Mouse (Mus musculus) liver (tissue): ENCODE data around the gene Tmem19.
"Not testable (repeated sequence)": the region's sequence is repeated elsewhere in the genome, so short reads cannot be mapped to it uniquely, and the experiment has no call there.

Experiments
- DNase-seq: peaks from one replicate; pipeline ENCODE4 v3.0.0-alpha.2; 2020; ENCODE audit warnings: mixed read lengths

The Tmem19 gene

DNA sequence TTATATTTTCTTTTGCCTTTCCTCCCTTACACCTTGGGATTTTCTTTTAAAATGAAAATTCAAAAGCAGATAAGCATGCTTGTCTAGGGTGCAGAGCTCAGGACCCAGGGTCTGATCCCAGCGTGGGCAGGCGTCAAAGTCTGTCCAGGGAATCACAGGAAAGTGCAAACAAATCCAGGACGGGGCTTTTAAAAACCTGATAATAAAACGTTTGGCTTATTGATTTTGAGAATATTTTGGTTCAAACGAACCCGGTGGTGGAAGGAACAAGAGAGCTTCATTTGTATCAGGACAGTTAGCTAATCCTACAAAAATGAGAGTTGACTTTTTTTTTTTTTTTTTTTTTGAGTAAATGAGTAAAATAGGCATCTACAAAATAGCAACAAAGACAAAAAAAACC, 14.2 kb downstream of the Tmem19 start:
- DNase-seq = no peak

DNA sequence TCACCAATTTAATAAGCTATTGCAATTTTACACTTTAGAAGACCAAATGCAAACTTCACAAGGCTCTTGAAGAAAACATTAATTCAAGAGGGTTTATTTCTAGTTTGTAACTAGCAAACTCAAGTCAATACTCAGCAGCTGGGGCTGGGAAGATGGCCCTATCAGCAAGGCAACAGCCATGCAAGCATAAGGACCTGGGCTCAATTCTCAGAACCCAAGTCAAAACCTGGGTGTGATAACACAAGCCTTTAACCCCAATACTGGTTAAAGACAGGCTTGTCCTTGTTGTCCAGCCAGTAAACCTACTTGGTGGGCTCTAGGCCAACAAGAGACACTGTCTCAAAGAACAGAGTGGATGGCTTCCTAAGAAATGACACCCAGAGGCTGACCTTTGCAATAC, 15.9 kb downstream of the Tmem19 start:
- DNase-seq = peak; percentile 29

DNA sequence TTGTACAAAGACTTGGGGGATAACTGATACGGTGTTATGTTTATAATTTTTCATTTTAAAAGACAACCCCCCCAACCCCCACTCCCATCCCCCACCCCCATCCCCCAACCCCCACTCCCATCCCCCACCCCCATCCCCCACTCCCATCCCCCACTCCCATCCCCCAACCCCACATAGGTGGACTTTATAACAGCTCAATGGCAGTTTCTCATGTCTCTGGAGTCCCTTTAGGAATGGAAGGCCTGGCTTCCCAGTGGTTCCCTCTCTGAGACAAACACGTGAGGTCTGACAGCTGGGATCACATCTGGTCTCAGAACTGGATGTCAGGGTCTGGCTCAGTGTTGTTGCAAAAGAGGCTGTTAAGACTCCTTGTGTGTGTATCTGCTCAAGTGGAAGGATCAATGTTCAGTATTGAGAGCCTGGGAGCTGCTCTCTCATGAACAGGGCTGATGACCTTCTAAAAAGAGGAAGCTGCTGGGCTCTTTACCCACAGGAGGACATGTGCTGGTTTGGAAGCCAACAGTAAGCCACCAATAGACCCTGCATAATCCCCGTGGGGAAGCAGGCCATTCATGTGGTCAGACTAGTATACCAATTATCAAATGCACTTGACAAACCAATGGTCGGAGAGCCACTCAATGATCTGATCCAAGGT, 19.4 kb downstream of the Tmem19 start:
- DNase-seq = no peak

DNA sequence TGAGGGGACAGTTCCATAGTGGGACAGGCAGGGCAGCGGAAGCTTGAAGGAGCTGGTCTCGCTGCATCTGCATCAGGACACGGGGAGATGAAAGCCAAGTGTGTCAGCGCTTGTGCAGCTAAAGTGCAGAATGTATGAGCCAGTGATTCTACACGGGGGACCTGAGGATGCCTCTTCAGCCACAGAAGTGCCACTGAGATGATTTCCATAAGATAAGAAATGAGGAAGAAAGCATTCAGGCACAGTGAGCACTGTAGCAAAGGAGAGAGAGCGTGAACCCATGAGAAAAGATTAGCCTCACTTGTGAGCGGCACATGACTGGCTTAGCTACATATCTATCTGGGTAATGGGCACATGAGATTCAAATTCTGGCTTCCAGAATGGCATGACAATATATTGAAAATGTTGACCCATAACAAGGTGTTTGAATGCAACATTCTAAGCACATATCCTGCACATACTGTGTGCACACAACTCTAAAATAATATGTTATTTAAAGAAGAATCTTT, 22.4 kb downstream of the Tmem19 start:
- DNase-seq = no peak

DNA sequence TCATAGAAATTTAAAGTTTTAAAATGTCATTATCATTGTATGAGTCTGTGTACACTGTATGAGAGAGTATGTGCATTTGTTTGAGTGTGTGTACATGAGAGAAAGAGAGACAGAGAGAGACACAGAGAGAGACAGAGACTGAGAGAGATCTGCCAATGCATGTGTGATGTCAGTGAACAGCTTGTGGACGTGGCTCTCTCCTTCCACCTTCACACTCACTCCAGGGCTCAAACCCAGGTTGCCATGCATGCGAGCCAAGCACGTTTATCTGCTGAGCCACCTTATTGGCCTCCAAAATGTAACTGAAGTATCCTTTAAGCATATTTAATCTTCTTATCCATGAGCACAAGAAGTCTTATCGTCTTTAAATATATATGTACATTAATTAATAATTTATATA, 25.4 kb downstream of the Tmem19 start:
- no peak for DNase-seq

DNA sequence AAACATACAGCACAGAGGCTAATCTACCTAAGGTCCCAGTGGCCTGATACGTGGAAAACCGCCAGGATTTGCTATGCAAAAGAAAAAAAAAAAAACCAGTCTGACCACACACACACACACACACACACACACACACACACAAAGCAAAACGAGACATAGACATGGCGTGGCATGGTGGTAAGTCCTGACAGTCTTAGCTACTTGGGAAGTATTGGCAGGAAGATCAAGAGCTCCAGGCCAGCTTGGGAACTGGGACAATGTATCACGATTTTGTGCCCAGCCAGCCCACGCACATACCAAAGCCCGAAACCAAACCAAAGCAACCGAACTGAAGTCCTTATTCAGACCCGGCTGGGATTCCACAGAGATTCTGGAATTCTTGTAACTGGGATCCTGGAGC, 28.8 kb downstream of the Tmem19 start:
- no peak for DNase-seq

DNA sequence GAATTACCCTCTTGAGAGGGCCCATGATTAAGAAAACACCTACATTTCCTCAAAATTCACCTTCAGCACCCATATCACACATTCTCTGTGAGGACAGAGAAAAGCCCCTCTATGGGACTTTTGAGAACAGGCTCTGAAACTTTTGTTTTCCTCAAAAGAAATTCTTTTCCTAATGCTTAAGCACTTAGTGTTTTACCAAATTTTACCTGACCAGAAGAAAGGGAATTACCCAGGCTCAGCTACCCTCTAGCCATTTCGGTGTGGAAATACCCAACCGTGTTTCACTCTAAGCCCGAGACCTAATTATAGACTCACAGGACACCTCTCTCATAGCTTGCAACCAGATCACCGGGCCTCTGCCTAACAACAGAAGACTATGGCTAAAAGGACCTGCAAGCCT, 29.3 kb downstream of the Tmem19 start:
- DNase-seq = no peak

DNA sequence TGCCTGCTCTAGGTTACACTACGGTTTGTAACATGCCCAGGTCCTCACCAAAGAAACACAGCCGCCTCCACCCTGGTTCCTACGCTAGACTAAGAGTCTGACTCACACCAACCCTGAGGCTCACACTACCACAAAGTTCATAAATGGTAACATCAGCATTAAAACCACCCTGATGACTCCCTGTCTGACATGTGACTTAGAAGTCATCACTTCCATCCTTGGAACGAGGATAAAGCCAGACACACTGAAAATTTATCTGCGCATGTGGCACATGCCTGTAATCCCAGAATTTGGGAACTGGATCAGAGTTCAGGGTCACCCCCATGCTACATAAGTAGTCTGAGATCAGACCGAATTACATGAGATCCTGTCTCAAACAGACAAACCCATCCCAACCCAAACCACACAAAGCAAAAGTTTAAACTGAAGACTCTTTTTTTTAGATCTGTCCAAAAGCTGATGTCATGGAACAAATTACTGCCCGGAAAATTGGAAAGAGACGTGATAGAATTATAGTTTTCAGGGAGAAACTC, 29.8 kb downstream of the Tmem19 start:
- no peak for DNase-seq

DNA sequence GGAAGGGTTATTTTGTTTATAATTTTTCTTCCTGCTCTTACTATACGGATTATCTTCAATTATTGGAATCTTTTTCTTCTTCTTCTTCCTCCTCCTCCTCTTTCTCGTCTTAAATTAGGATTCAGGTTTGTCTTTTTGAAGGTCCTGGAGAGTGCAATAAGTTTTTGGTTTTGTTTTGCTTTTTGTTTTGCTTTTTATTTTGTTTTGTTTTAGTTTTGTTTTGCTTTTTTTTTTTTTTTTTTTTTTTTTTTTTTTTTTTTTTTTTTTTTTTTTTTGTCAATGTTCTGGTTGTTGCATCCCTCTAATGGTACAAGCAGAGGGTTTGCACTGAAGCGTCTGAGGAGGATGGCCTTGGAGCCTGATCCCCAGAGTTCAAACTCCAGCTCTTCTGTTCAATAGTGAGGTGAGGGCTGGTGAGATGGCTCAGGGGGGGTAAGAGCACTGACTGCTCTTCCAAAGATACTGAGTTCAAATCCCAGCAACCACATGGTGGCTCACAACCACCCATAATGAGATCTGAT, 33.2 kb downstream of the Tmem19 start:
- DNase-seq = no peak

DNA sequence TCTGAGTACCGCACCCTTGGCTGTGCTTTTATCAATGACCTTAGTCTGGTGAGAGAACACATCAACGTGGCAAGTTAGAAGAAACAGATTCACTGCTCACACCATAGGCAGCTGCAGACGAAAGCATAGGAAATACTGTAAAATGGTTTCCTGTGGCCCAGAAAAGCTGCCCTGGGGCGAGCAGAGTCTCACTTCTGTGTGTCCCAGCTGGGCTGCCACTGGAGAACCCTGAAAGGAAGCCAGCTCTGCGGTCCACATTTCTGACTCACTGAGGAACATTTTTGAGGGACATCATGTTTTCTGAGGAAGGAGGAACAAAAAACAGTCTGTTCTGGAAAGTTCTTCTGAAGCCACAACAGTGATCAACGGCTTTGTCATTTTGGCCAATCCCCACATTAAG, 33.8 kb downstream of the Tmem19 start:
- no peak for DNase-seq

DNA sequence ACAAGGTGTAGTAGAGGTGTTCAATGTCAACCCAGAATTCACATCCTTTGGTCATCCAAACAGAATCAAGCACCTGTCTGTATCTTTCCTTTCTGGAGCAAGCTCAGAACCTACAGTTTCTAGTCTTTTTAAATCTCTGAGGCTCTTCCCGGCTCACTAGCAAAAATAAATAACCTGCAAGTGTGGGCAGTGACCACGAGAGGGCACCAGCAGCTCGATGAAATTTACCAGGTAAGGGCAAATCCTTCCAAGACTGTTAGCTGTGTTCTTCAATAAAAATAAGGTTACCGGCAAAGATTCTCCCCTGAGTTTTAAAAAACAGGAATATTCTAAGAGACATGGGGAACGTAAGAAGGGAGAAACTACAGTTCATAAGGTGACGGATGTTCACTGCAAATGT, 39.0 kb downstream of the Tmem19 start:
- peak; percentile 77 for DNase-seq

DNA sequence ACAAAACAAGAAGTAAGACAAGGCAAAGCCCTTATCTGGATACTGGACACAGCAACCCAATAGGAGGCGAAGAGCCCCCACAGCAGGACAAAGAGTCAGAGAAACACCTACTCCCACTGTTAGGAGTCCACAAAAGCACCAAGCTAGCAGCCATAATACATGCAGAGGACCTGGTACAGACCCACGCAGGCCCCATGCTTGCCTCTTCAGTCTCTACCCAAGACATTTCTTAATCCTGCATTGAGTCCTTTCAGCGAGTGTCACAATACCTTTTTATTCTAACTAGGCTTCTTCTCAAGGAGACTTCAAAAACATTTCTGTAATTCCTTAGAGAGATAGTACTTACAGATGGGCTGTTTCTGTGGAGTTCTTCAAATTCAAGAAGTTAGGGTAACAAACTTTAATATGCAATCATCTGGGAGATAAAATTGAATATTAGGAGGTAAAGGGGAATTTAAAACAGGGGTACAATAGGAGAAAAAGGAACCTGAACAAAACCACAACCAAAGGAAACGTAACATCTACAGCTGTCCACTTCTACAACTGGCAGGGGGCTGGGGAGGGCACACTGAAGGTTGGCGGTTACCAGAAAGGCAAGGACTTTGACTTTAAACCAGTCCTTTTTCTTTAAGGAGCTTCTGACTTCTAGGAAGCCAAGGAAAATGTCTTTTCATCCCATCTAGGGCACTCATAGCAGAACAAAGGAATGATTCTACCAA, 40.8 kb downstream of the Tmem19 start:
- no peak for DNase-seq

DNA sequence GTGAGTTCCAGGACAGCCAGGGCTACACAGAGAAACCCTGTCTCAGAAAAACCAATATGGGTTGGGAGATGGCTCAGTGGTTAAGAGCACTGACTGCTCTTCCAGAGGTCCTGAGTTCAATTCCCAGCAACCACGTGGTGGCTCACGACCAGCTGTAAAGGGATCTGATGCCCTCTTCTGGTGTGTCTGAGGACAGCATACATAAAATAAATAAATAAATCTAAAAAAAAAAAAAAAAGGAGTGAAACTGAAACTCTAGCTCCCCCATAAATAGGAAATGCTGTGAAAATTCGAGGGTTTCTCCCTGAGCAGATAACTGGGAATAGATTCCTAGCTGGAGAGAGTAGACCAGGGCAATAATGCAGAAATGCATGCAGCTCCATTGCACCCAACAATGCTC, 43.9 kb downstream of the Tmem19 start:
- DNase-seq = not testable (repeated sequence)

DNA sequence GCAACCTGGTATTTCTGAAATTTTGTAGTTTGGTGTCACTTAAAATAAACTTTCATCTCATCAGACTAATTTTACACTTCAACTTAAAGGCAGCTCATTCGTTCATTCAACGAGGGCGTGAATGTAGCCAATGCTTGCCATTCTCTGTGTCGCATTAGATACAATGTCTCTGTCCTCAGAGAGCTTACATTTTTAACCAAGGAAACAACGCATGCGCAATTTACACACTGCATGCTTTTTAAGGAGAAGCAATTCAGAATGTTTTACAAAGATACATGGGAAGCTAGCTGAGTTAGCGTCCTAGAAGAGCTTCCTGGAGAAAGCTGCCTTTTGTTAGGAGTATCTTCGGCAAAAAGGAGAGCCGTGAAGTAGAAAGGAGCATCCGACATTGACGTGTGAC, 46.0 kb downstream of the Tmem19 start:
- DNase-seq = no peak

DNA sequence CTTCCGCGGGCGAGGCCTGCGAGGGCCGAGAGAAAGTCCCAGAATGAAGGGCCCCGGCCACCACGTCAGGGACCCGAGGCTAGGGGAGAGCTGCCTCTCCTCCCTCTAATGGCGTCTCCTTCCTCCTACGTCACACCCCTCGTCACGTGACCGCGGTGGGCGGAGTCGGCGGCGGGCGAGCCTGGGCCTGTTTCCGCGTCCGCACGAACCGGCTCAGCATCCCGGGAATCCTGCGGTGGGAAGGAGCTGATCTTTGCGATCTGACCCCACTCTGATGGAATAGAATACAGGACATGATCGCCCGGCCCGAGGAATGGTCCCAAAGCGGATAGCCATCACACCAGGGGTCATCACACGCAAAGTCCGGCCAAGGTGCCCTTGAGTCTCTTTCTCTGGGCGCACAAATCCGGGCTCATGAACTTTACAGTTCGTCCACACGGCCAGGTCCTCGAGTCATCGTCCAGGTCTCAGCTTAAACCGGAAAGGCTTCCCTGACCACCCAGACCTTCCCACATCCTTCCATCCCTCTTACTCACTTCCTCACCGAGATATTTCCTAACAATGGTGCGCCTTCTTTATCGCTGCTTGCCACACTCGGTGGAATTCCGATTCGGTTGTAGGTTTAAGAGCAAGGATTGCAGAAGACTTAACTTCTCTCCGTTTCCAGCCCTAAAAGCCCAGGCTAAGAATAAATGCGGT, 46.7 kb downstream of the Tmem19 start, which contains the start of gene Rab21:
Rab21 (minus strand) TSS at position 122 of the 699 bp plus-strand sequence.
- peak; percentile 97 for DNase-seq

DNA sequence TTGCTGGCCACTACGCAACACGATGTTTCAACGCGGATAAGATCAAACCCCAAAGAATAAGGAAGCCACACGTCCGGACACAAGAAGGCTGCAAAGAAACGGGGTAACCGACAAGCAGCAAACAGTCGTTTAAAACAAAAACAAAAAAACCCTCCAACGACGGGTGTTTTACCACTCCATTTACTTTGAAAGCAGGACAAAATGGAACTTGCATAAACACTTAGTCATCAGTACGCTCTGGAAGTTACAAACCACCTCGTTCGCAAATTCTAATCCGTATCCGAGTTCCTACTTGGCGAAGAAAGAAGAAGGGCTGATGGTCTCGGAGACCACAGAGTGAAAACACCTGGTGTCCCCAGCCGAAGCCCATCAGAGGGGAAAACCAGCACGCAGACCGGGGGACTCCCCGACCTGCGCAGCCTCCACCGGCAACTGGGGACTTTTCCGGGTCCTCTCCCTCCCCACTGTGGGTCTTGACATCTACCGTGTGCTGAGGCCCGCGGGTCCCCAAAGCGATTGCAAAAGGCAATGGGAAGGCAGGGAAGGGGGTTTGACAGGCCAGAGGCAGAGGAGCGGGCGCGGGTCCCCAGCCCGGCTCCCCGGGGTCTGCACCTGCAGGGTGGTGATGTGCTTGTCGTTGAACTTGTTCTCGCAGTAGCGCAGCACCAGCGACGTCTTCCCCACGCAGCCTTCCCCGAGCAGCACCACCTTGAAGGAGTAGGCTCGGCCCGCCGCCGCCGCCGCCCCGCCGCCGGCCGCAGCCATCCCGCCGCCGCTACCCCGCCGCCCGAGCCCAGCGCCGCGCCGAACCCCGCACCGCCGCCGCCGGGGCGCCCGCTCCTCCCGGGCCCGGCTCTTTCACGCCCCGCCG, 47.5 kb downstream of the Tmem19 start:
- DNase-seq = peak; percentile 39

DNA sequence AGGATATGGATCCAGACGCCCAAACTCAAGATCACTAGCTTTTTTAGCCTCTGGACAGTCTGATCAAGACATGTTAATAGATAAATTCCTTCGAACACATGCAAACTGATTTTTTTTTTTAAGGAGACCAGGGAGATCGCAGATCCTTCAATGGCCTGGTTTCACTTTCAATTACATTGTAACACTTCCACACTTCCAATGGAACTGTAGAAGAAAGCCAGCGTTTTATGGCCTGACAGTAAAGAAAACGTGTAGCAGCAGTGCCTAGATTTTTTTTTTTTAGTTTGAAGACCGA, 48.1 kb downstream of the Tmem19 start:
- no peak for DNase-seq

DNA sequence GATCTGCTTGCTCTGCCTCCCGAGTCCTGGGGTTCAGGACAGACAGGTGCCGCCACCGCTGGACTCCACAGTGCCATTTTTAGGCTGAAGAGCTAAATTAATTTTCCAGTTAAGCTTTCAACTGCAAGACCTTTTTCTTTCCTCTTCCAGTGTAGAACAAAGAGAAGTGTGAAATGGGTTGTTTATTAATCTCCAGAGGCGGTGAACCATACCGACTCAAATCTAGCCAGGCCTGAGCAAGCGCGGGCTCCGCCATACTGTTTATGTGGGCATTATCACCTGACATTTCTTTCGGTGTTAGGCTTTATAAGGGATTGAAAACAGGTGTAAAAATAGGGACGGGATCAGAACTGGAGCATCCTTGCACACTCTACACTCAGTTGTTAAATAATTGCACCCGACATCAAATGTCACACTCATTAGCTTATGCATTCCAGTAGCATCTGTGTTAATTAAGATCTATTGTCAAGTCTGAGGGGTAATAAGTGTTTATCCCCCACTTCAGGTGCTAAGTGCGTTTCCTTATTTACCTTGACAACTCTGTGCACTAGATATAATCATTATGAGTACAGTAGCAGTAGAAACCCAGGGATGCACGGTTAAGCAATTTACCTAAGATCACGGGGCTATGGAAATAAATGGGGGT, 48.5 kb downstream of the Tmem19 start:
- DNase-seq = no peak

DNA sequence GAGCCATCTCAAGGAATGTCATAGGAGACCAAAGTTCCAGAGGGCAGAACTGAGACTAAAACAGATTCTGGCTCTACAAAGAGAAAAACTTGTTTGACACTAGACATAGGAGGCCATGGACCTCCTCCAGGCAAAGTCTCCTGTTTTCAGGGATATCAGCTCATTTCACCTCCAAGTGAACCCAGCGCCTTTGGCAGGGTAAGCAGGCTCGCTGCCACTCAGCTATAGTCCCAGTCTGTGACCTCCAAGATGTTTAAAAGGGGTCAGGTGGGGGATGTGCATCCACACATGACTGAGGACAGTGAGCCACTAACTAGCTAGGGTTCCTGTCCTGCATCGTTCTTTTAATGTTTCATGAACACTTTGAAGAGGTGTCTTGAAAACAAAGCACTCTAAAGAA, 49.6 kb downstream of the Tmem19 start:
- DNase-seq = no peak

DNA sequence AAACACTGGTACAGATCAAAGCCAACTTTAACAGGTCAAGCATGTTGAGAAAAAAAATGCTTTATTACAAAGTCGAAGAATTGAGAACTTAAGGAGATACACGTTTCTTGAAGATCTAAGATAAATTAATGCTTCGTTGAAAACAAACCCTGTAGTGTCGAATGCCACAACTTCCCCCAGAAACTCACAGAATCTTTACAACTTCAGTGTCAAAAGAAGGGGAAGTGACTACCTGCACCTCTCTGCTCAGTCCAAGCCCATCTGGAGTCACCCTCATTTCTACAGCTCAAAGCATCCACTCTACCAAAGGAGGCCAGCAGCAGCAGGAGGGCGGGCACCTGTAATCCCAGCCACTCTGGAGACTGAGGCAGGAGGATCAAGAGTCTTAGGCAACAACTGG, 50.1 kb downstream of the Tmem19 start:
- DNase-seq = no peak

DNA sequence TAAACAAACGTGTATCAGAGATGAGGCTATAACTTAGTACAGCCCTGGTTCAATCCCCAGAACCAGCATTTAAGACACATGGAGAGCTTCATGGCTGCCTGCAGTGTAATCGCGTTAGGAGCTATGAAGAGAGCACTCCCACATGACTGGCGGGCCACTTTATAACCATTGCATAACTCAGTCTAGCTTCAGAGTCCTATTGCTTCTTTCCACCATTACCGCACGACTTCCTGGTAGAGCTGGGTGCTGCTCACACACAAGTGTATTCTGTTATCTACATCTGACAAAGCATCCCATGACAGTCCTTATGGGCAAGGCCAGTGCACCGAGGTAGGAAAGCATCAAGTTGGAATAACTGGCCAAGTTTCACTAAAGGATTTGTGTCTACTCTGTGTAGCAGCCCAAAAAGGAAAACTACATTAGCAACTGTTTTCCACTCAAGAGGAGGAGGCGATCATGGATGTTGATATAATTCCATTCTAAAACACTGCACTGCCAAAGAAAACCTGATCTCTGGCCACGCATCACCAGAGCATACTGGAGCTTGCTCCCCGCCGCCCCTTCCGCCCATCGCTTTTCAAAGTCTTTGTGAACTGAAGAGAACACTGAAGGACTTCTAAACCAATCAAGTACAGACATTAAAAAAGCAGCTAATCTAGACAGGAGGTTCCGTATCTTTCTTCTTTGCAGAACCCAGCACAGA, 50.9 kb downstream of the Tmem19 start:
- DNase-seq = no peak
